Mouse (Mus musculus): ENCODE measurements at regions not wholly inside any gene's neighbourhood (a gene's known extent, or its start where the extent isn't known, plus 50 kb on each side); places are given as distances from the start of the nearest gene placed in this dataset.

GRCm38 (mm10) chr16:50508673-50509528 lies 76.7 kb upstream of the Bbx start:
- H3K27ac ChIP-seq: no peak overlapping the region
- DNase-seq (ENCODE audit: low spot score): no peak
- no peaks in the 10 kb centered on the region for H3K36me3 ChIP-seq
- 0 out of 2 replicates have a peak, but pooled peaks cover 3% of the 10 kb centered on the region for H3K4me1 ChIP-seq
- no peak overlapping the region for H3K4me3 ChIP-seq
- H3K27me3 ChIP-seq (ENCODE audit: low read depth, poor library complexity, severe bottlenecking): no peaks in the 10 kb centered on the region
- no peaks in the 10 kb centered on the region for H3K9me3 ChIP-seq (replicated peaks)
- 78% methylated on average over 14 of the region's 14 CpGs for WGBS

GRCm38 (mm10) chr16:50504619-50505018 lies 72.4 kb upstream of the Bbx start:
- H3K36me3 ChIP-seq: no peaks in the 10 kb centered on the region
- no peak overlapping the region for H3K27ac ChIP-seq
- no peaks in the 10 kb centered on the region for H3K9me3 ChIP-seq (replicated peaks)
- no peak for DNase-seq (ENCODE audit: low spot score)
- no peaks in the 10 kb centered on the region for H3K4me1 ChIP-seq
- 72% methylated on average over 3 of the region's 3 CpGs for WGBS
- no peaks in the 10 kb centered on the region for H3K27me3 ChIP-seq (ENCODE audit: low read depth, poor library complexity, severe bottlenecking)
- no peak overlapping the region for H3K4me3 ChIP-seq

DNA sequence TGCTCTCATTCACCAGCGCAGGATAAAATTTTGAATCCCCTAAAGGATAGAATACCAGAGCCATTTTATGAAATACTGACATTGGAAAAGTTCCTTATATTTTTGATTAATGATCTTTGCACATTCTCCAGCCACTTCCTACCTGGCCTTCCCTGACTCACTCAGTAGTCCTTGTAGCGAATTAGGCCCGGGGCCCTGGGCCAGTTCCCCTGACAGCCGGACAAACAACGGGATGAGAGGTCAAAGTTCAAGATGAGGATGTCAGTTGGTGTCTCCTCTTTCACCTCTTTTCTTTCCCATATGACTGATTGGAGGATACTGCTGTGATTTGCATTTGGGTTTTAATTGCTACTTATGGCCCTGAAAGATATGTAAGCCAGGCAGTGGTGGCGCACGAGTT lies 66.7 kb upstream of the Bbx start:
- Histone ChIP-seq H3K4me3 (no peak overlapping the region), H3K9me3 (replicated peaks) (no peaks in the 10 kb centered on the region), H3K27me3 (ENCODE audit: low read depth, poor library complexity, severe bottlenecking) (no peaks in the 10 kb centered on the region), H3K27ac (no peak overlapping the region), H3K4me1 (no peaks in the 10 kb centered on the region), H3K36me3 (no peaks in the 10 kb centered on the region)
- no peak for DNase-seq (ENCODE audit: low spot score)
- WGBS: 79% methylated on average over 7 of the region's 7 CpGs

- no peaks in the 10 kb centered on the region for H3K36me3 ChIP-seq
- no peaks in the 10 kb centered on the region for H3K27me3 ChIP-seq (ENCODE audit: low read depth, poor library complexity, severe bottlenecking)
- H3K9me3 ChIP-seq (replicated peaks): no peaks in the 10 kb centered on the region
- H3K4me3 ChIP-seq: no peak overlapping the region
- 94% methylated on average over 2 of the region's 2 CpGs for WGBS
- H3K27ac ChIP-seq: no peak overlapping the region
- no peak for DNase-seq (ENCODE audit: low spot score)
- H3K4me1 ChIP-seq: no peaks in the 10 kb centered on the region
Observed at GRCm38 (mm10) chr16:50493662-50494061, 61.5 kb upstream of the Bbx start.

DNA sequence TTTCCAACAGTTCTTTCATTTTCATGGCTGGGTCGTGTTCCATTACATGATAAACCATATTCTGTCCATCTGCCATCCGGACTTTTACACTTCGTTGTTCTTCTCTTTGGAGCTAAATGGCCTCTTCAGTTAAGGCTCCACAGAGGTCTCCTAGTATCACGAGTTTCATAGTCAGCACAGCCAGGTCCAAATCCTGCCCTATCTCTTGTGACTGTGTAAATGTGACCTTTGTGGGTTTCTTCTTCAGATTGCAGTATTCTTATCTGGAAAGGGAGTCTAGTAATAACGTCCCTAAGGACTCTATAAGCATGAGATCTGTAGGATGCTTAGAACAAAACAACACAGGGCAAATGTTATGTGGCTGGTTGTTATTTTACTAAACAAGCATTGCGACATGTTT lies 57.1 kb upstream of the Bbx start:
- DNase-seq (ENCODE audit: low spot score): no peak
- WGBS: 91% methylated on average over 6 of the region's 6 CpGs
- no peak overlapping the region for H3K4me3 ChIP-seq
- H3K27me3 ChIP-seq (ENCODE audit: low read depth, poor library complexity, severe bottlenecking): no peaks in the 10 kb centered on the region
- H3K9me3 ChIP-seq (replicated peaks): no peaks in the 10 kb centered on the region
- H3K4me1 ChIP-seq: no peaks in the 10 kb centered on the region
- H3K27ac ChIP-seq: no peak overlapping the region
- H3K36me3 ChIP-seq: no peaks in the 10 kb centered on the region

DNA sequence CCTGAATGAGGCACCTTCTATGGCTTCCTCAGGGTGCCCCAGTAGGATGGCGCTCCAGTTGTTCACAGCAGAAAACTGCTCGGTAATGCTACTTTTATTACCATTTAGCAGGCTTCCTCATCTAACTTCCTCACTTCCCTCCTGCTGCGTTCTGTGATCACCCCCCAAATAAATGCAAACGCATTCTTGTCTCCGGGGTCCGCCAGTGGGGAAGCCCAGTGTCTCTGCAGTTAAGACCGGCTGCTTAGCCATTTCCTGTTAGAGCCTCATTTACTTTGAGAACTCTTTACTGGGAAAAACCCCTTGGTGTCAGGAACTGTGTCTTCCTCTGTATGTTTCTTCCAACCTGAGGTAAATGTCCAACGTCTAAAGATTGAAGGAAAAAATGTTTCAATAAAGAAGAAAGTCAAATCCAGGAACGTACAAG lies 50.2 kb upstream of the Bbx start:
- 29% methylated on average over 9 of the region's 9 CpGs for WGBS
- DNase-seq (ENCODE audit: low spot score): no peak
- H3K4me1 ChIP-seq: peaks cover 7% of the 10 kb centered on the region
- no peaks in the 10 kb centered on the region for H3K9me3 ChIP-seq (replicated peaks)
- no peaks in the 10 kb centered on the region for H3K27me3 ChIP-seq (ENCODE audit: low read depth, poor library complexity, severe bottlenecking)
- no peaks in the 10 kb centered on the region for H3K36me3 ChIP-seq
- H3K4me3 ChIP-seq: no peak overlapping the region
- H3K27ac ChIP-seq: no peak overlapping the region

Data from limb, embryonic 10.5 days (tissue).